Mouse (Mus musculus) c-Kit-negative CD71-positive TER-119-positive erythroid progenitor cells, embryonic 14.5 days (primary cell): ENCODE results near the gene Ptprt.

Source experiments
- DNase-seq: peaks from one replicate; pipeline ENCODE4 v3.0.0-alpha.2; 2013; ENCODE audit warnings: low read depth, low spot score

The Ptprt gene

DNA sequence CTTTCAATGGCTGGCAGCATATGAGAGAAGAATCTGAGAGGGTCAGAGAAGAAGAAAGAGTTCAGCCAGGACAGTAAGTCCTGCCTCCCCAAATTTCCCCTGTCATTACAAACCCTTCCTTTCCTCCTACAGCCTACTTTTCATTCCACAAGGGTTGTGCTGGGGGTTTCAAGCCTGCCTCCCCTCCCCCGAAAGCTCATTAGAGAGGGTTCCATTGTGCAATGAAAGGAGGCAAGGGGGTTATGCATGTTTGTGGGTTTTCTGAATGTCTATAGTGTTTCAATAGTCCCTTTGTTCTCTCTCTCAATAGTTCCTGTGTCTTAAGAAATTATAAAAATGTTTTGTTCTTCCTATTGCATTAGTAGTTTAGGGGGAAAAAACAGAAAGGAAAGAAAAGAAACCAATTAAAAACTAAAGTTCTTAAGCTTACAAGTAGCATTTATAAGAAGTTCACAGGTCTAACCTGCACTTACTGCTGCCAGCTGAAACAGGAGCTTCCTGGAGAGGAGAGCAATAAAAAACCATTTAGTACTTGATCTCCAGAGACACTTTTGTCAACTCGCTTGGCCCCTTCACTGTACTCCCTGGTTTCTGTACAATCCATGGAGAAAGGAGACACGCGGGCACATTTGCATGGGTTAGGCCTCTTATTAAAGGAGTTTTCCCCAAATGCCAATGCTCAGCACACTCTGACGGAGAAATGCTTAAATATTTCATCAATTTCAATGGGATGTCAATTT is 247.7 kb downstream of the Ptprt start:
- DNase-seq = no peak

DNA sequence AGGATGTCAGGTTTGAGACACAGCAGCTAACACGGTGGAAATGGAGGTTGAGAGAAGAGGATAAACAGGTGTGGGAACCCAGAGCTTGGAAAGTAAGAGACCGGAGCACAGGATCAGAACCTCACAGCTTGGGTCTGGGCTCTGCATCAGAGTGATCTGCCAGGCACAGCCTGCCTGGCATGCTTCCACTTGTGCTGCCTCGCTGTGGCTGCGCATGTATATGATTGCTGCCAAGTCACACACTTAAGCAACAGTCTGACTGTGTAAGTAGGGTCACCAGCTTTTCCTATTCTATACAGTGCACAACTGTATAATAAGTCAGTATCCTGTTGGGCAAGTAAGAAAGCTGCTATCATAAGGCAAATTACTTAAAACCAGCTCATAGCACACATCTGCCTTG is 249.9 kb downstream of the Ptprt start:
- no peak for DNase-seq

DNA sequence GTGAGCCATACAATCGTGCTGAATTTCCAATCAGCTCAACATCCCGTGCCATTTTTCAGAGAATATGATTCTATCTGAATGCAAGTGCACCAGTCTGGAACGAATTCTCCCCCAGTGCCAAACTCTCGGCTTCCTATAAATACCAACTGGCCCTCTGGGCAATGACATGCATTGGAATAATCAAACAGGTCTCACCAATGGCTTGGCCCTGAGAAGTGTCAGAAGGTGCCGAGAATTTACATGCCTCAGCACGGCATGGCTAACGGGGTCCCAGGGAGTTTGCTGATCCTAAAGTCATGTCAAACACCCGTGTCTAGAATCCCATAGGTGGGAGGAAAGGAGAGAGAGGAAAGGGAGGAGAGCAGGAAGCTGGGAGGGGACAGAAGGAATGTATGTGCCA is 251.7 kb downstream of the Ptprt start:
- no peak for DNase-seq

DNA sequence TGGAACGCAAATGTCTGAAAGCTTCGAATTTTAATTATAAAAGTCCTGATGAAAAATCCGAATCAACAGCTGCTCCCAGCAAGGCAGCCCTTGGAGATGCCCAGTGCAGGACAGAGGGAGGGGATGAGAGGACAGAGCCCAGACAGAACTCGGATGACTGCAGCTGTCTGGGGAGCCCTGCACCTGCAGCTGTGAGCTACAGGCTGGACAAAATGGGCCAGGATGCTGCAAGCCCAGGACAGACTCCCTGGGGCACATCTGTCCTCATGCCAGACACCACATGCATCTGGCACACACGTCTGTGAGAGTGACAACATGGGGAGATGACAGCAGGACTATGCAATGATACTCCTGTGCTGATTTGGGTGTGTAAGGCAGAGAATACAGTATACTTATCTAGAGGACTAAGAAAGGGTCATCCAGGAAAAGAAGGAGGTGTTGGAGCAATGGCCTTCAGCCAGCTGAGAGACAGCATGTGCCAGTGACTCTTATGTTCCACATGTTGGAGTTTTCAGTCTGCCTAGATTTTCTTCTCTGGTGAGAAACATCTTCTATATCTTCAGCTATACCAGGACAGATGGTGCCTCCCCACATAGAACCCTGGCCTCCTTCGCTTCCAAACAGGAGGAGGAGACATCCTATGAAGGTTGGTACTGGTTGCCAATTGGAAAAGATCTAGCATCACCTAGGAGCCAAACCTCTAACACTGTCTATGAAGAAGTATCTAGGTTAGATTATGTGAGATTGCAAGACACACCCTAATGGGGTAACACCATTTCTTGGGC is 259.4 kb downstream of the Ptprt start:
- DNase-seq = no peak

DNA sequence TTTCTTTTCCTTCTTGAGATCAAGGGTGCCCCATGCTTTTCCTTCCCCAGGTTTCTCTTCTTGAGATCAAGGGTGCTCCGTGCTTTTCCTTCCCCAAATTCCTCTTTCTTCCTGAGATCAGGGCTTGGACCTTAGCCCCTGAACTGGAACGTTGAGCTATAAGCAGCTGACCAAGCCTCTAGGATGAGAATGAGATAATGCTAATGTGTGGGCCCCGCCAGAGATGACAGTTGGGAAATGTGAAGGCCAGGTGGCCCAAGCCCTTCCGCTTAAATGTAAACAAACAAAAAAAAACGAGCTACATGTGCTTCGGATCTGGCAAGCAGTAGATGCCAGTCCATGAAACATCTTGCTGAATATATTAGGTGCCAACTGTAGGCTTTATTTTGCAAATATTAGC is 266.3 kb downstream of the Ptprt start:
- DNase-seq = no peak

DNA sequence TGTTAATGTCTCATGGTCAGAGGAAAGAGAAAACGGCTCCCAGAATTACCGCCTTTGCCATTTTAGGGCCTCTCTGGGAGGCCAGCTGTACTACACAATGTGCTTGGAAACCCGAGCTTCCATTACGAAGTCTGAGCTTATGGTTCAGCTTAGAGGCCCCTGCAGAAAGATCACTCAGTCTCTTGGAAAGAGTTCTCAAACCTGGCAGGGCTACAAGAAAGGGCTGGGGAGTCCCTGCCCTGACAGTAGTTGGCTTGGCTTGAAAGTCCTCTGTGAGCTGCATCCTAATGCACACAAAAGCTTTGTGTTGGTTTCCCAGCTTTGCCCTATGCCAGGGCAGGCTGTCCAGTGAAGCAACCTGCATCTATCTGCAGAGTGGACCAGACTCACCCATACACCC is 269.1 kb downstream of the Ptprt start:
- DNase-seq = no peak

DNA sequence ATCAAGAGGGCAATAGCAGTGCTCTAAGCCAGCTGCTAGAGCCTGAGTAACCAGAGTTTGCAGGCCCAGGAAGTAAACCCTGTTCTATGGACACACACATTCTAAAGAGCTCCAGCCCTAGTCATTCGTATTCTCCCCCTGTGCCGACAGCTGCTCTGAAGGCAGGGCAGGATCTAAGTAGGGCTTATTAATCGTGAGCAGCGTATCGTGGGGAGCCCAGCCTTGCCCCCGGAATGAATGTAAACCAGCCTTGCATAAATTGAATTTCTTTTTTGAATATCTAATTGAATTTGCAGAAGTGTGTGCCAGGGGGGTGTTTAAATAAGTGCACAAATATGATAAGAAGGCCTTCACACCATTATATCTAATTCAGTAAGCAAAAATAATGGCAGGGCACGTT is 283.6 kb downstream of the Ptprt start:
- DNase-seq = no peak

DNA sequence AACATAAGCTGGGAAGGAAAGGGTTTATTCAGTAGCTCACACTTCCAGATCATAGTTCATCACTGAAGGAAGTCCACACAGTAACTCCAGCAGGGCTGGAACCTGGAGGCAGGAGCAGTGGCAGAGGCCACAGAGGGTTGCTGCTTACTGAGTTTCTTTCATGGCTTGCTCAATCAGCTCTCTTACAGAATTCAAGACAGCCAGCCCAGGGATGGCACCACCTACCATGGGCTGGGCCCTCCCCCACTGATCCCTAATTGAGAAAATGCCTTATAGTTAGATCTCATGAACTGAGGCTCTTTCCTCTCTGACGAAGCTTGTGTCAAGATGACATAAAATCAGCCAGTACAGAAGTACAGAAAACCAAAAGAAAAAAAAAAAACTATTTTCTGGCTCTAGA is 311.9 kb downstream of the Ptprt start:
- DNase-seq = no peak

DNA sequence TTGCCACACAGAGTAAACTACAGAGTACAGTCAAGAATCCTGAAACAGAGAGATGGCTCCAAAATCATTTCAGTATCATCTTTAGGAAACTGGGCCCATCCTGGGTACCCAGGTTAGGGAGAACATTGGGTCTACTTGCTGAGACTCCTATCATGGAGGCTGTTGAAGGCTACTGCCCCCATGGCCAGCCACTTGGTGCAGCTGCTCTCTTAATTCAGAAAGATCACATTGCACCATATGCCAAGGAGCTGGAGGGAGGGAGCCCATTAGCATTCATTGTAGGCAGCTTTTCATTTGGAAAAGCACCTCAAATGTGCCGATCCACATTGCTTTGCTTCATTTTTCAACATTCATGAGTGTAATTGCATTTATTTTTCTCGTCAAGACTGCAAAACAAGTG is 319.1 kb downstream of the Ptprt start:
- DNase-seq = no peak

DNA sequence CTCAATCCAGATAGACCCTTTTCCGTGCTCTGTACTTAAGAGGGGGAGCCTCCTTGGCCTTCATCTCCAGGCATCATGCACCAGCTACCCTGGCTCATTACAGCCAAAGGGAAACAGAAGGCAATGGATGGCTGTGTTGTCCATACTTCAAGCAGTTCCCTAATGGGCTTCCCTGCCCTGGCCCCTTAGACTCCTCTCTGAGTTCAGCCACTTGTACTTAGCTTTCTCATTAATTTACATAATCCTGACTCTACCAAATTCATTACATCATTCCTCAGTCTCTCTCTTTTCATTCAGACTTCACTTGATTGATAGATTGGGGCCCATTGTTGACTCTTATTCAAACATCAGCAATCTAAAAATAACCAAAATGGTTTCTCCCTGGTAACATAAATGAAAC is 320.7 kb downstream of the Ptprt start:
- DNase-seq = no peak

DNA sequence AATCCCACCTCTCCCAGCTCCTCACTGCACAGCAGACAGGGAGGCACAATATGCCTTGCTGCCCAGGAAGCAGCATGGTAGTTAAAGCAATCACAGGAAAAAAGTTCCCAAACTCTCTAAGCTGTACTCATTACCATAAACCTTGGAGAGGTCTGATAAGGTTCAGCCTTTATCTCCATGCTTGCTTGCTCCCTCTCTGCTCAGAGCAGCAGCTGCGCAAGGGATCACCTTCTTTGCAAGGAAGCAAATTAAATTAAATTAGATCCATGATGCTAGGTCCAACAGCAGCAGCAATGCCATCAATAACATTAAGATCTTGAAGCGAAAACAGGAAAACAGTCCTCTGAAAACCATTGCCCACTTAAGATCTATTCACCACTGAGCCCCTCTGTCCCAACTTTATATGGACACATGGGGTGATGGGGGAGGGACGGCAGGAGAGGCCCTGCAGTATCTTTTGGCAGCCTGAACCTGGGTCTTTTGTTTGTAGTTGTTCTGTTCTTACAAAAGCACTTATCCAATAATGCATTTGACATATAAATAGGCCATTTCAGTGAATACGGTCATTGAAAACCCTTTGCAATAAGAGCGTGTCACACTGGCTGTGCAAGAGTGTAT is 328.8 kb downstream of the Ptprt start:
- DNase-seq = no peak

DNA sequence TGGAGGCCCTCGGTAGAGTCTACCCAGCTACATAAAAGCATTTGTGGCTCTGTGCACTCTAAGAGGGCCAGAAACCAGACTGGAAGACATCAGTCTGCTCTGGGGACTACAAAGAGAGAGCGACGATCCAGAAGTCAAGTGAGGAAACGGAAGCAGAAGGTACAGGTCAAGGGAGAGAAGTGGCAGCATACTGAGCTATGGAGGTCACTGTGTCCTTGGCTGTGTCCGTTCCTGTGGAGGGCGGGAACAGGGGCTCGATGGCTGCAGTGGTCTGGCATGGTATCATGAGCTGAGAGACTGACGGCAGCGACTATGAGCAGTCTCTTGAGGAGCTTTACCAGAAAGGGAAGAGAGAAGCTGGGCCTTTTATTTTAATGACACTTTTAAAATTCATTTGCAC is 331.5 kb downstream of the Ptprt start:
- no peak for DNase-seq

DNA sequence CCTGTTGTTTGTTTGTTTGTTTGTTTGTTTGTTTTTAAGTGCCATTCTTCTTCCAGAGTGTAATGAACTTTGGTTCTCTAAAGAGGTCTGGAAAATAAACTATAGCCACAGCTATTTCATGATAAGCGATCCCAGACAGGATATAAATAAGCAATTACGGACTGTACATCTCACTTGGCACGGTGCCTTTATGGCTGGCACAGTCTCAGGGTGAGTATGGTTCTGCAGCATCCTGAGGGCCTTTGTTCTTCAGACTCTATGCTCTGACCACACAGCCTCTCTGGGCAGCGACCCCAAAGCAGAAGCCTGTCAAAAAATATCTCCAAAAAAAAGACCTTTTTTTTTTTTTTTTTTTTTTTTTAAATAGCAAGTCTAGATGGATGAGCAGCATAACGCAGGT is 338.5 kb downstream of the Ptprt start:
- DNase-seq = no peak

DNA sequence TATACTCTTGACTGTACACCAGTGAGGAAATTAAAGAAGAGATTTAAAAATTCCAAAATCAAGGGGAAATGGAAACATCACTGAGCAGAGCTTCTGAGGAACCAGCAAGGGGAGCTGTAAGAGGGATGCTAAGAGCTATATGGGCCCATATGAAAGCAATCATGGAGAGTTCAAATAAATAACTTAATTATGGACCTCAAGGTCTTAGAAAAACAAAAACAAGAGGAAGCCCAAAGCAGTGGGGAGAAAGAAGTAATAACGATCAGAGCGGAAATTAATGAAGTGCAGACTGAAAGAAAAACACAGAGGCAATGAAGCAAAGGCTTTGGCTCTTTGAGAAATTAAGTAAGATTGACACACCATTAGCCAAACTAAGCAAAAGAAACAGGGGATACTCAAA is 353.0 kb downstream of the Ptprt start:
- DNase-seq = no peak

DNA sequence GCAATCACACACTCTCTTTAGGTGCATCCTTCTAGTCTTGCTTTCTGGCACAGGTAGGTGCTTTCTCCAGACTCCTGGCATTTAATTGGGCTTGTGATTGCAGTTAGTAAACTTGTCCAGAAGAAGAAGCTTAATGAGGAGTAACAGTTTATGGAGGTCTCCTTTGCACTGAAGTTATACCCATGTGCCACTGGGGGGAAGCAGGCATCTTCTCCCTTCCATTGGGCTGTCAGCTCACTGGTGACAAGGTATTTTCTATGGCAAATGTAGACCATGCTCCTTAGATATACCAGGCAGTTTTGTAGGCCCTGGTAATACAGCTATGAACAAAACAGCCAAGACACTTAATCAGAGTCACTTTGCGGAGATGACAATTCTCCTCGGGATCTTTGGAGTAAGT is 366.9 kb downstream of the Ptprt start:
- no peak for DNase-seq

DNA sequence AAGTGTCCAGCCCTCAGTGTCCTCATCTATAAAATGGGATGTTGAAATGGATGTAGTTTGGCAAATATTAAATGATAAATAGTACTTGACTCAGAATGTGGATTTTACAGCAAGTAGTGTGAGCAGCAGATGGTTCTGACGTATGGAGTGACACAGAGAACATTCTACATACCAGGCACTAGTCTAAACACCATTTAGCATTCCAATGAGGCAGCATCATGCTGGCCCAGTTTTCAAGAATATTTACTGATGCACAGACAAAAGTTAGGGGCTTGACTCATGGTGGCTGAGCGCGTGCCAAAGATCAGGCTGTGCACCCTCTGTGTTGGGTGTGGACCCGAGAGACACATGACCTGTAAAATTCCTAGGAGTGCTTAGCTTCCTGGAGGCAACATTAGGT is 378.3 kb downstream of the Ptprt start:
- DNase-seq = no peak

DNA sequence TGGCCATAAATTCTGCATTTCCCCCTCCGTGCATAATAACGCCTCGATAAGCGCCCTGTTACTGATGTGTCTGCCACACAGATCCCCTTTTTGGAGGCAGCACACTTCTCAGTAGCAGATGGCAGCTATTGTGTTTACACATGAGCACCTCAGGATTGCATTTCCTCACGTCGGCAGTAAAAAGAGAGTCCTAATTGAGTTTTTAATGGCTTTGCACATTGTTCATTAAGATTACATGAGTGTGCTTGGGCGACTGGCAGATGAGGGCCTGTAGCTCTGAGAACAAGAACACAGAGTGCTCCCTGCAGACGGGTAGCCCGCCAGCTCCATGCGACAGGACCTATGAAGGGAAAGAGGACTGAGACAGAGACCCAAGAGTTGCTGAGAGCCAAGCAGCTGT is 378.8 kb downstream of the Ptprt start:
- no peak for DNase-seq

DNA sequence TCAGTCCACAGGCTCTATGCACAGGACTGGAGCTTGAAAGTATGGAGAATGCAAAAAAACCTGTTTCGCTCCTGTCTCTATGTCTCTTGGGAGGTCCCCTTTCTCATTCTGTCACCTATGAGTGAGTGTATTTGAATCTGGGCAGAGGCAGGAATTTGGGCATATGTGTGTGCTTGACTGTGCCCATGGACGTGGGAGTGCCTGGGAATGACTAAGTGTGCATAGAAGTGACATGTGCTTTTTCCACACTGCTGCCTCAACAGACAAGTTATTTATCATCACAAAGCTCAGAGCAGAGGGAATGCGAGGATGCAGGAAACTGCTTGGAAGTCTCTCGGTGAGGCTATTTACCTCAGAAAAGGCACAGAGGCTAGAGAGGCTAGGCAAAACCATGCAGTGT is 387.1 kb downstream of the Ptprt start:
- no peak for DNase-seq

DNA sequence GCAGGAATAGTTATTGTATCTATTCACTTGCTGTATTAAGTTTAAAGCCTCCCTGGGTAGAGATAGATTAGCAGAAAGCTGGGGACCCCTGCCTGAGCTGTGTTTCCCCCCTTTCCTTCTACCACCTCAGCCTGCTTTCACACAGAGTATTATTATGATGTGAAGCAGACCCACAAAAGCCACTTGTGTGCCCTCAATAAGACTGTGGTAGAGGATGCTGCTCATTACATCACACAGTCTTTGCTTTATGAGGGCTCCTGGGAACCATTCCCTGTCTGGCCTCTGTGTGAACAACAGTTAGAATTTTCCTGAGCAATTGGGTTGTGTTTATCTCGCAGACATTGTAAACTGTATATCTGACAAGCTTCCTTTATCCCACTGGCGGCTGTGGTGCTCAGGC is 409.7 kb downstream of the Ptprt start:
- DNase-seq = no peak

DNA sequence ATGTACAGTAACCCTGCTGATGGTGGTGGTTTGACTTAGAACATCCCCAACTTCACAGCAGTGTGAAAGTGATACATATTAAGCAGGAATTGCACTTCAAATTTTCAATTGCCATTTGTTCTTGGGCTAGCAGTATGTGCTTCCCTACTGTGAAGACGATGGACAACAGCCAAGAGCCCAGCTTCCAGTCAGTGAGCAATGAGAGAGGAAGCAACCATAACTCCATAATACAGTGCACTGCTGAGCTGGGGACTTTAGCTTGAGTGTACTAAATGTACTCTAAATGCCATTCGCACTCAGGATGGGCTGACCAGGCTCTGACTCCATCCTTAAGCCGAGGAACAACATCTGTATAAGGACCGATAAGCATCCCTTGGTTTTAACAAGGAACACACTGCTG is 412.7 kb downstream of the Ptprt start:
- DNase-seq = no peak

DNA sequence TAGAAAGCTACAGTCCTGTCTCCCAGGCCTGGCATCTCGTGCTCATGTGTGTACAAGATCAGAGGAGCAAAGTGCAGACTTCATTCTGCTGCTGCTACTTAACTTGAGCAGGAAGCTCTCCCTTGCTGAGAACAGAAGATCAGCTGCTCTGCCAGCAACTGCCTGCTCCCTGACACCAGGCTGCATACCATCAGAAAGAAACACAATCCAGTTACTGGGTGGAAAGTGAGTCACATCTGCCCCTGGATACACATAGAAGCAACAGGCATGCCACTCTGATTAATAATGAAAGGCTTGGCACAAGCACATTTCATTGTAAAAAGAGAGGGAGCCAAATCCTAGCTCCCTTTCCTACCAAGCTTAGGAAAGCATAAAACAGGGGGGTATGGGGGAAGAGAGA is 438.5 kb downstream of the Ptprt start:
- DNase-seq = no peak

DNA sequence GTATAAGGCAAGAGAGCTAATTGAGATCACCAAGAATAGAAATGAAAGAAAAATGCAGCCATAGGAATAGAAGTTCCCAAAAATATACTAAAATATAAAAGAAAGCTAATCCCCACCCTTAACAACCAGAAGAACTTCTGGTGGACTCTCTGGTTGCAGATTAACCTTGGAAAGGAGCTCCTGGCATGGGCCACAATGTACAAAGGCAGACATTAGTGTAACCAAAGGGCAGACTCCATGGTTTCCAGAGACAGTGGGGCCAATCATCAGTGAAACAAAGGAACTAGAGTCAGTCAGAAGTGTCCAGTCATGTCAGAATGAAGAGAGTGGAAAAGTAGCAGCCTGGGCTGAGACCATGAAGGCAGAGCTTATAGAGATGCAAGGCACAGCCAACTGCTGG is 440.4 kb downstream of the Ptprt start:
- no peak for DNase-seq

DNA sequence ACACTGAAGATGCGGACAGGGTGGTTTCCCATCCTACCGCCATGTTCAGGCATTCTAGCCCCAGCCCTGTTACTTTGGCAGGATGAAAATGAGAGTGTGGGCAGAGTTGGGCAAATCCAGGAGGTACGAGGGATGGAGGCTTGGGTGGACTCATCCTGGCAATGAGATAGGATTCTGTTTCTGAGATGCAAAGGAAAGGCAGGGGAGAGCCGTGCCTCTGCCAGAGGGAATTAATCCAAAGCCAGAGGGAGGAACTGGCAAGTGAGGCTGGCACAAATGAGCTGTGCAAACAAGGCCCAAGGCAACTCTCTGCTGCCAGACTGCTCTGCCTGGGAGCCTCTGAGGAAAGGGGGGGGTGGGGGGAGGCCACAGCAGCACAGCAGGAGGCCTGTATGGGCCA is 441.4 kb downstream of the Ptprt start:
- DNase-seq = no peak
